In genomic region chr12:102320322-102320721, GRCm38 (mm10) we compare ENCODE assay signal across 14 mouse cellular contexts. TPM values are rescaled to one million over a fixed set of nuclear protein-coding genes. Genes with fewer than 3 reads are reported as not detected.
DNase-seq lines count a peak whose midpoint lies in the region; ATAC-seq and TF ChIP-seq lines count a peak whose summit lies in the region.
"Had no signal": no experiment of that assay in that cellular context is flagged by ENCODE, and none has a peak within 500 bp of the region (broad histone marks: within the 10 kb centered on the region; RNA-seq: fewer than 3 reads in every experiment).

No protein-coding gene starts in this region.

- no peak for DNase-seq in heart, postnatal 10 days
- DNase-seq in lung, postnatal 0 days (ENCODE audit: low spot score) = no peak
- no peak for DNase-seq in lung, postnatal 14 days
- DNase-seq in limb, embryonic 10.5 days (ENCODE audit: low spot score) = no peak
- no peak for DNase-seq in liver, postnatal 0 days
- DNase-seq in T-cell, adult 2 months (ENCODE audit: low spot score) = no peak
- DNase-seq in adrenal gland, postnatal 4 days (ENCODE audit: low spot score in 2 of 2) = no peak
- DNase-seq: cerebellum, adult 11-12 months; thymus, postnatal 25 days had no signal

- H3K4me3 ChIP-seq in heart, embryonic 16.5 days (ENCODE audit: low read length) = no peak overlapping the region
- H3K4me3 ChIP-seq in lung, postnatal 0 days (ENCODE audit: low read depth, low read length) = no peak overlapping the region
- no peak overlapping the region for H3K4me3 ChIP-seq in limb, embryonic 10.5 days
- H3K4me3 ChIP-seq in liver, postnatal 0 days (ENCODE audit: low read depth, low read length) = no peak overlapping the region
- H3K4me3 ChIP-seq: embryonic facial prominence, embryonic 15.5 days; forebrain, embryonic 12.5 days; neural tube, embryonic 15.5 days; stomach, embryonic 15.5 days had no signal

- 52% methylated on average over 2 of the region's 2 CpGs for WGBS in heart, embryonic 16.5 days
- 34% methylated on average over 2 of the region's 2 CpGs for WGBS in lung, postnatal 0 days
- WGBS in limb, embryonic 10.5 days = 63% methylated on average over 2 of the region's 2 CpGs
- WGBS in liver, postnatal 0 days (ENCODE audit: insufficient replicate concordance) = 43% methylated on average over 2 of the region's 2 CpGs

- no peak for TF ChIP-seq EP300 in lung, postnatal 0 days (IDR thresholded peaks at IDR 0.05)
- no peak for TF ChIP-seq EP300 in liver, postnatal 0 days (IDR thresholded peaks at IDR 0.05; ENCODE audit: low read depth)

- H3K36me3 ChIP-seq in heart, embryonic 16.5 days (ENCODE audit: control insufficient read depth, insufficient read depth) = peaks cover 3% of the 10 kb centered on the region
- no peaks in the 10 kb centered on the region for H3K36me3 ChIP-seq in lung, postnatal 0 days (ENCODE audit: insufficient read depth, low read length)
- H3K36me3 ChIP-seq in limb, embryonic 10.5 days = 0 out of 2 replicates have a peak, but pooled peaks cover 4% of the 10 kb centered on the region
- peaks cover 3% of the 10 kb centered on the region for H3K36me3 ChIP-seq in liver, postnatal 0 days (replicated peaks; ENCODE audit: insufficient read depth, low read length)
- H3K36me3 ChIP-seq: forebrain, embryonic 12.5 days; neural tube, embryonic 15.5 days; stomach, embryonic 15.5 days had no signal

- peak overlapping the region; percentile 44; the same call in 1 of the 2 replicates for H3K27ac ChIP-seq in heart, embryonic 16.5 days (ENCODE audit: low read length)
- H3K27ac ChIP-seq in lung, postnatal 0 days (ENCODE audit: low read length) = peak overlapping the region; percentile 47; the same call in 1 of the 2 replicates
- H3K27ac ChIP-seq in limb, embryonic 10.5 days = peak overlapping the region; percentile 63; the same call in 1 of the 2 replicates
- H3K27ac ChIP-seq in liver, postnatal 0 days (ENCODE audit: low read depth) = peak overlapping the region; percentile 84
- H3K27ac ChIP-seq: embryonic facial prominence, embryonic 15.5 days; forebrain, embryonic 12.5 days; neural tube, embryonic 15.5 days had no signal

- intact Hi-C loops in heart, postnatal 10 days (cut with DNase I) = loop anchor here (2.0 kb wide), 1 partner anchor 34 kb away; no protein-coding TSS in a partner anchor

- ATAC-seq in heart, embryonic 16.5 days (replicated peaks; ENCODE audit: extremely low read depth, insufficient read depth, low FRiP score) = no peak
- ATAC-seq in lung, postnatal 0 days = no peak
- peak; percentile 26; the same call in 1 of the 2 replicates for ATAC-seq in liver, postnatal 0 days

- H3K27me3 ChIP-seq in heart, embryonic 16.5 days (ENCODE audit: control insufficient read depth, insufficient read depth, low read length) = no peaks in the 10 kb centered on the region
- no peaks in the 10 kb centered on the region for H3K27me3 ChIP-seq in lung, postnatal 0 days (replicated peaks; ENCODE audit: insufficient read depth, low read length)
- no peaks in the 10 kb centered on the region for H3K27me3 ChIP-seq in limb, embryonic 10.5 days (ENCODE audit: low read depth, poor library complexity, severe bottlenecking)
- H3K27me3 ChIP-seq in liver, postnatal 0 days (ENCODE audit: insufficient read depth, low read length) = no peaks in the 10 kb centered on the region
- H3K27me3 ChIP-seq: embryonic facial prominence, embryonic 15.5 days; forebrain, embryonic 12.5 days; neural tube, embryonic 15.5 days; stomach, embryonic 15.5 days had no signal

- no peaks in the 10 kb centered on the region for H3K9me3 ChIP-seq in heart, embryonic 16.5 days (replicated peaks; ENCODE audit: control insufficient read depth, low read length)
- no peaks in the 10 kb centered on the region for H3K9me3 ChIP-seq in lung, postnatal 0 days (ENCODE audit: low read length)
- H3K9me3 ChIP-seq in limb, embryonic 10.5 days (replicated peaks) = no peaks in the 10 kb centered on the region
- H3K9me3 ChIP-seq in liver, postnatal 0 days (ENCODE audit: low read length) = no peaks in the 10 kb centered on the region
- H3K9me3 ChIP-seq: embryonic facial prominence, embryonic 15.5 days; forebrain, embryonic 12.5 days; neural tube, embryonic 15.5 days; stomach, embryonic 15.5 days had no signal

- H3K4me2 ChIP-seq in heart, embryonic 16.5 days (ENCODE audit: low read depth, low read length) = no peak overlapping the region
- H3K4me2 ChIP-seq in lung, postnatal 0 days (replicated peaks; ENCODE audit: low read depth, low read length) = no peak overlapping the region
- peak overlapping the region; percentile 30; the same call in 1 of the 2 replicates for H3K4me2 ChIP-seq in liver, postnatal 0 days (ENCODE audit: low read depth, low read length)
- H3K4me2 ChIP-seq: embryonic facial prominence, embryonic 15.5 days; forebrain, embryonic 12.5 days; neural tube, embryonic 15.5 days; stomach, embryonic 15.5 days had no signal

- no peak for TF ChIP-seq CTCF in lung, postnatal 0 days (IDR thresholded peaks at IDR 0.05)
- TF ChIP-seq CTCF in liver, postnatal 0 days (IDR thresholded peaks at IDR 0.05; ENCODE audit: low read depth) = no peak

- H3K4me1 ChIP-seq in heart, embryonic 16.5 days (ENCODE audit: control insufficient read depth, insufficient read depth, low read length) = peaks cover 29% of the 10 kb centered on the region
- peaks cover 10% of the 10 kb centered on the region; the same call in 1 of the 2 replicates for H3K4me1 ChIP-seq in lung, postnatal 0 days (ENCODE audit: insufficient read depth, low read depth, low read length)
- peaks cover 5% of the 10 kb centered on the region; the same call in 1 of the 2 replicates for H3K4me1 ChIP-seq in limb, embryonic 10.5 days
- peaks cover 37% of the 10 kb centered on the region for H3K4me1 ChIP-seq in liver, postnatal 0 days (ENCODE audit: insufficient read depth)
- H3K4me1 ChIP-seq: neural tube, embryonic 15.5 days had no signal

- no peak overlapping the region for H3K9ac ChIP-seq in heart, embryonic 16.5 days (ENCODE audit: low read length)
- H3K9ac ChIP-seq in lung, postnatal 0 days (replicated peaks; ENCODE audit: low read depth) = no peak overlapping the region
- H3K9ac ChIP-seq in liver, postnatal 0 days (replicated peaks) = no peak overlapping the region
- H3K9ac ChIP-seq: embryonic facial prominence, embryonic 15.5 days; forebrain, embryonic 12.5 days; neural tube, embryonic 15.5 days; stomach, embryonic 15.5 days had no signal

RNA-seq across cellular contexts. Expression of gene Rin3, which starts 37.5 kb away (rescaled TPM):
- polyA plus RNA-seq in heart, embryonic 16.5 days (2015; fragmentation: Nextera tagmentation; extraction: Ambion mirVana) = 9.5 and 9.7 TPM in 2 replicates
- total RNA-seq in heart, postnatal 10 days (2021) = 10 to 100 TPM; 21.2 to 27.4 TPM
- 17.7 and 19.3 TPM in 2 replicates for polyA plus RNA-seq in lung, postnatal 0 days (2015; fragmentation: Nextera tagmentation; extraction: Ambion mirVana)
- 4.2 and 4.7 TPM in 2 replicates for polyA plus RNA-seq in limb, embryonic 10.5 days (2016; fragmentation: Nextera tagmentation; extraction: Ambion mirVana)
- polyA plus RNA-seq in liver, postnatal 0 days (2015; fragmentation: Nextera tagmentation; extraction: Ambion mirVana) = 8.3 and 10.0 TPM in 2 replicates
- total RNA-seq in adrenal gland, postnatal 4 days (2021) = 10 to 100 TPM; 16.7 to 19.8 TPM
